Mouse (Mus musculus) heart, adult 2 months (tissue): ENCODE data around the gene Fam111a.

Source experiments
- CTCF ChIP-seq: fragments of 200-600 bp; IDR thresholded peaks from 2 replicates; pipeline ENCODE4 v1.8.1; 2022; ENCODE audit warnings: antibody characterized with exemption, mild to moderate bottlenecking, moderate library complexity
- POLR2A ChIP-seq: fragments of 200-500 bp; IDR thresholded peaks from 2 replicates; pipeline ENCODE4 v1.6.1; 2011; ENCODE audit warnings: mild to moderate bottlenecking, low read depth, low read length, control low read depth; ENCODE audit not compliant: insufficient read depth

DNA sequence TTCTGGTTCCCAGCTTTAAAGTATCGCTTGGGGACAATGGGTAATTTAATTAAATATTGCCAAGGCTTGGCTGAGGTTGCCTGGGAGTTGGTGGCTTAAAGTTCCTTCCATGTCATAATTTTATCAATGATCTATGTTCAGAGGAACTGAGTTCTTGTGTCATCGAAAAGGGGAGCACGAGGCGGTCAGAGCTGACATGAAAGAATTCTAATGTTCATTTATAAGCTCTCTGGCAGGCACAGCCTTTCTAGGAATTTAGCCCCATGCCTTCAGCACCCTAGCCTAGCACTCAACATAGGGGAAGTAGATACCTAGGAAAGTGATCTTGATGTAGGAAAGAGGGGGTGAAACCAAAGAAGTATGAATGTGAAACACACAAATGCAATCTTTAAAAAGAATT, 47.2 kb upstream of the Fam111a start:
- TF ChIP-seq POLR2A = no peak
- no peak for TF ChIP-seq CTCF
